Mouse (Mus musculus) myocyte (in vitro differentiated cells): ENCODE data around the gene Lrrfip2. TPM values are rescaled to one million over a fixed set of nuclear protein-coding genes. Genes with fewer than 3 reads are reported as not detected.
A peak's percentile ranks its signal among the peaks of the same experiment; 100 is the strongest.

Experiments used
- H3K27me3 ChIP-seq: one replicate; pipeline ENCODE4 v1.6.1; 2011; ENCODE audit not compliant: control insufficient read depth, insufficient read depth, insufficient read length
- H3K36me3 ChIP-seq: one replicate; pipeline ENCODE4 v1.6.1; 2011; ENCODE audit not compliant: control insufficient read depth, insufficient read depth
- H3K4me2 ChIP-seq: one replicate; pipeline ENCODE4 v1.6.1; 2011; ENCODE audit warnings: low read depth, control low read depth
- H3K4me3 ChIP-seq: one replicate; pipeline ENCODE4 v1.5.1; 2011; ENCODE audit warnings: mild to moderate bottlenecking, control low read depth, moderate library complexity
- H3K79me2 ChIP-seq: one replicate; pipeline ENCODE4 v1.6.1; 2011; ENCODE audit not compliant: control insufficient read depth, insufficient read depth
- H3ac ChIP-seq: one replicate; pipeline ENCODE4 v1.6.1; 2011; ENCODE audit not compliant: control insufficient read depth, insufficient read length
- CEBPB ChIP-seq: IDR thresholded peaks from 2 replicates; pipeline ENCODE4 v1.6.1; 2011; ENCODE audit warnings: mild to moderate bottlenecking, moderate library complexity; ENCODE audit not compliant: poor library complexity, insufficient read depth, severe bottlenecking
- E2F4 ChIP-seq: IDR thresholded peaks from one replicate; pipeline ENCODE4 v1.6.1; 2011; ENCODE audit warnings: mild to moderate bottlenecking, control low read depth, moderate library complexity; ENCODE audit not compliant: insufficient read depth
- MAX ChIP-seq: IDR thresholded peaks from one replicate; pipeline ENCODE4 v1.6.1; 2011; ENCODE audit warnings: low read depth, mild to moderate bottlenecking, control low read depth
- MYOD1 ChIP-seq, 3 experiments: IDR thresholded peaks; one replicate each; pipeline ENCODE4 v1.6.1; 2011; ENCODE audit warnings: control low read depth in 2 of 3, low read depth in 2 of 3, mild to moderate bottlenecking in 2 of 3, moderate library complexity in 1 of 3; ENCODE audit not compliant: insufficient read length in 2 of 3, control insufficient read depth in 1 of 3
- MYOG ChIP-seq, 3 experiments: IDR thresholded peaks; one replicate each; pipeline ENCODE4 v1.6.1; 2011; ENCODE audit warnings: control low read depth in 2 of 3, low read depth in 2 of 3, mild to moderate bottlenecking in 2 of 3; ENCODE audit not compliant: insufficient read length in 2 of 3, control insufficient read depth in 1 of 3, insufficient read depth in 1 of 3
- POLR2A ChIP-seq: IDR thresholded peaks from one replicate; pipeline ENCODE4 v1.6.1; 2011; ENCODE audit warnings: low read depth, mild to moderate bottlenecking, control low read depth, moderate library complexity; ENCODE audit not compliant: insufficient read length
- POLR2AphosphoS2 ChIP-seq: IDR thresholded peaks from one replicate; pipeline ENCODE4 v1.6.1; 2011; ENCODE audit warnings: low read depth, control low read depth; ENCODE audit not compliant: insufficient read length
- REST ChIP-seq: IDR thresholded peaks from one replicate; pipeline ENCODE4 v1.6.1; 2011; ENCODE audit warnings: mild to moderate bottlenecking, control low read depth, moderate library complexity; ENCODE audit not compliant: insufficient read depth, insufficient read length
- SRF ChIP-seq: IDR thresholded peaks from one replicate; pipeline ENCODE4 v1.6.1; 2011; ENCODE audit warnings: low read depth; ENCODE audit not compliant: control insufficient read depth, insufficient read length
- TCF12 ChIP-seq: IDR thresholded peaks from one replicate; pipeline ENCODE4 v1.6.1; 2011; ENCODE audit warnings: mild to moderate bottlenecking, control low read depth; ENCODE audit not compliant: poor library complexity, insufficient read depth, severe bottlenecking
- TCF3 ChIP-seq: IDR thresholded peaks from one replicate; pipeline ENCODE4 v1.6.1; 2011; ENCODE audit warnings: low read depth, control low read depth; ENCODE audit not compliant: insufficient read length
- USF1 ChIP-seq: IDR thresholded peaks from one replicate; pipeline ENCODE4 v1.6.1; 2011; ENCODE audit warnings: low read depth, mild to moderate bottlenecking, control low read depth, moderate library complexity
- polyA plus RNA-seq: library from polyadenylated mRNA; unstranded; fragments of >200 nt; fragmentation: generic; extraction: Trizol; gene quantifications from one replicate; pipeline ENCODE4 v1.2.1, GENCODE M21; 2012; ENCODE audit warnings: missing spikeins

The Lrrfip2 gene
- polyA plus RNA-seq, 1 experiment, result 27.8 TPM

DNA sequence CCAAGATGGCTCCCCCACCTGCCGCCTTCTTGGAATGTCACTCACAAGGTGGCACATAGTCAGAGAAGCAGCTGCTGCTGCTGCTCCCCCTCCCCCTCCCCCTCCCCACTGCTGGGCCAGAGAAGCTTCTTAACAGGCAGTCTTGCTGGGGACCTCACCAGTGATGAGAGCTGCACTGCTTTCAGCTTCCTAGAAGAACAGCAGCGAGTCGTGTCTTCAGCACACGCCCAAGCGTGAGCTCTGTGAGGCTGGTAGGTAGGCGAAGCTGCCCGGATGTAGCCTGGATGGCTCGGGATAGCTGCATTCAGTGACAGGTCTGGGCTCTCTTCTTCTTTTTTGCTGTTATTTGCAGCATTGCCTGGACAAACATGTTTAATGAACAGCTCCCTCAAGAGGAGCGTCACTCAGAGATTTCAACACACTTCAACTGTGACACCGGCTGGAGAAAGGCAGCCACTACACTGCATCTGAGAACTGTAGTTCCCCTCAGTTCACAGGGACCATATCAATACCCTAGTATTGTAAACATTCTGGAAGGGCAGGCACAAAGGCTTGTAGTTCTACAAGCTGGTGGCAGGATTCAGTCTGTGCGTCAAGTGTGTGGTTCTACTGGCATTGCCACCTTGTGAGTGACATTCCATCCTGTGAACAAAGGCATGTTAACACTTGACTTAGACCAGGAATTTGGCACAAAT is 38.5 kb downstream of the Lrrfip2 start:
- Histone ChIP-seq H3K36me3 (no peaks in the 10 kb centered on the region), H3K79me2 (peaks cover 30% of the 10 kb centered on the region), H3K4me2 (no peak overlapping the region), H3K27me3 (no peaks in the 10 kb centered on the region), H3K4me3 (no peak overlapping the region), H3ac (no peak overlapping the region)
- TF ChIP-seq MYOD1 (IDR thresholded peaks at IDR 0.05; ENCODE audit: control insufficient read depth in 1 of 3, insufficient read length in 2 of 3, low read depth in 2 of 3), result peak in 1 of 3 experiments; percentile 41
- no peak for TF ChIP-seq MYOG (IDR thresholded peaks at IDR 0.05; ENCODE audit: control insufficient read depth in 1 of 3, insufficient read depth in 1 of 3, insufficient read length in 2 of 3, low read depth in 2 of 3)

GRCm38 (mm10) chr9:111159562-111159961 is 42.2 kb downstream of the Lrrfip2 start:
- H3K79me2 ChIP-seq, result peaks cover 8% of the 10 kb centered on the region
- no peak overlapping the region for H3K4me3 ChIP-seq
- TF ChIP-seq SRF, result no peak
- no peaks in the 10 kb centered on the region for H3K27me3 ChIP-seq
- no peak overlapping the region for H3K4me2 ChIP-seq
- no peak overlapping the region for H3ac ChIP-seq
- no peaks in the 10 kb centered on the region for H3K36me3 ChIP-seq

- H3K79me2 ChIP-seq, result peaks cover 12% of the 10 kb centered on the region
- no peak overlapping the region for H3K4me2 ChIP-seq
- H3ac ChIP-seq, result no peak overlapping the region
- no peaks in the 10 kb centered on the region for H3K36me3 ChIP-seq
- TF ChIP-seq REST (no peak), MYOG (IDR thresholded peaks at IDR 0.05; ENCODE audit: control insufficient read depth in 1 of 3, insufficient read depth in 1 of 3, insufficient read length in 2 of 3, low read depth in 2 of 3) (no peak)
- no peak overlapping the region for H3K4me3 ChIP-seq
- no peaks in the 10 kb centered on the region for H3K27me3 ChIP-seq
Observed at GRCm38 (mm10) chr9:111161213-111161612, 43.8 kb downstream of the Lrrfip2 start.

DNA sequence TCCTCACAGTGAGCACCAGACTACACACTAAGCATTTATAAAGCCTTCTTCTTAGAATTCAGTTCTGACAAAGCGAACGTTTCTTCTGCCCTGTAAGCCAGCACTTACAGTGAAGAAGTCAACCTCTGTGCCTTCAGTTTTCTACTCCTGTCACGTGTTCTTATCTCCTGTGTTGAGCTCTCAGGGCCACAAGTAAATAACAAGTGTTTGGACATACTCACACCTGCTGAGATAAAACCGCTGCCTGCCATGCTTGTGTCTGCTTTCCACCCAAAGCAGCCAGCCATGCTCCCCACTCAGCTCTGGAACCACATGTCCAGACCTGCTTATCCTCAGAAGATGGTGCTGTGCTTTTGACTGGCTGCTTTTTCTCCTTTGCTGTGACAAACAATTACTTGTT is 49.2 kb downstream of the Lrrfip2 start:
- Histone ChIP-seq H3ac (no peak overlapping the region), H3K36me3 (no peaks in the 10 kb centered on the region), H3K27me3 (no peaks in the 10 kb centered on the region), H3K79me2 (peaks cover 4% of the 10 kb centered on the region), H3K4me3 (no peak overlapping the region), H3K4me2 (no peak overlapping the region)
- no peak for TF ChIP-seq E2F4
- TF ChIP-seq REST, result no peak
- no peak for TF ChIP-seq TCF3
- no peak for TF ChIP-seq SRF
- no peak for TF ChIP-seq TCF12
- no peak for TF ChIP-seq MYOD1 (IDR thresholded peaks at IDR 0.05; ENCODE audit: control insufficient read depth in 1 of 3, insufficient read length in 2 of 3, low read depth in 2 of 3)
- no peak for TF ChIP-seq MYOG (IDR thresholded peaks at IDR 0.05; ENCODE audit: control insufficient read depth in 1 of 3, insufficient read depth in 1 of 3, insufficient read length in 2 of 3, low read depth in 2 of 3)

- no peak overlapping the region for H3K4me3 ChIP-seq
- no peak for TF ChIP-seq POLR2AphosphoS2
- no peak for TF ChIP-seq TCF12
- TF ChIP-seq POLR2A, result no peak
- TF ChIP-seq MYOD1 (IDR thresholded peaks at IDR 0.05; ENCODE audit: control insufficient read depth in 1 of 3, insufficient read length in 2 of 3, low read depth in 2 of 3), result no peak
- no peak overlapping the region for H3ac ChIP-seq
- no peaks in the 10 kb centered on the region for H3K36me3 ChIP-seq
- no peak overlapping the region for H3K4me2 ChIP-seq
- no peaks in the 10 kb centered on the region for H3K27me3 ChIP-seq
- H3K79me2 ChIP-seq, result peaks cover 3% of the 10 kb centered on the region
Observed at GRCm38 (mm10) chr9:111170430-111170829, 53.0 kb downstream of the Lrrfip2 start.

GRCm38 (mm10) chr9:111174071-111174470 is 56.7 kb downstream of the Lrrfip2 start:
- Histone ChIP-seq H3K79me2 (no peaks in the 10 kb centered on the region), H3K36me3 (no peaks in the 10 kb centered on the region), H3K4me3 (no peak overlapping the region), H3K4me2 (no peak overlapping the region), H3K27me3 (no peaks in the 10 kb centered on the region), H3ac (no peak overlapping the region)
- no peak for TF ChIP-seq MAX
- TF ChIP-seq CEBPB, result no peak
- TF ChIP-seq TCF3, result no peak
- no peak for TF ChIP-seq POLR2A
- TF ChIP-seq SRF, result no peak
- no peak for TF ChIP-seq MYOG (IDR thresholded peaks at IDR 0.05; ENCODE audit: control insufficient read depth in 1 of 3, insufficient read depth in 1 of 3, insufficient read length in 2 of 3, low read depth in 2 of 3)
- no peak for TF ChIP-seq USF1
- no peak for TF ChIP-seq MYOD1 (IDR thresholded peaks at IDR 0.05; ENCODE audit: control insufficient read depth in 1 of 3, insufficient read length in 2 of 3, low read depth in 2 of 3)
- no peak for TF ChIP-seq E2F4
